Mouse (Mus musculus) mesoderm, embryonic 11.5 days (tissue): ENCODE measurements at regions not wholly inside any gene's neighbourhood (a gene's known extent, or its start where the extent isn't known, plus 50 kb on each side); places are given as distances from the start of the nearest gene placed in this dataset.
"Not testable (repeated sequence)": the region's sequence is repeated elsewhere in the genome, so short reads cannot be mapped to it uniquely, and the experiment has no call there.

Source experiments
- DNase-seq: peaks from one replicate; pipeline ENCODE4 v3.0.0-alpha.2; 2012; ENCODE audit warnings: low read depth, low spot score

DNA sequence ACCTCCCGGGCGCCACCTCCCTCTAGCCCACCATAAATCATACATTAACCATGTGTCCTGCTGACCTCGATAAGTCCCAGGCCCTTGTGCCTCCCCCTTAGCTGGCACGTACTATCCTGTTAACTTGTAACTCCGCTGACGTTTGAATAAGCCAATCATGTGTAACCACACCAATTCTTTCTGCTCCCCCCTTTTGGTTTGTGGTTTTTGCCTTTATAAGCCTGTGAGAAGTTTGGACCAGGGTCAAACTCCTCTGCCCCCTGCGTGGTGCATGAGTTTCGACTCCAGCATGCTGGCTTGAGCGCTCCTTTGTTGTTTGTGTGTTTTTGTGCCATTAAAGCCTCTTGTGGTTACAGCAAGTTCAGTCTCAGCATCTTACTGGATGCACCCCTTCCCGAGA, 138.4 kb upstream of the Samt2 start:
- DNase-seq, result not testable (repeated sequence)

DNA sequence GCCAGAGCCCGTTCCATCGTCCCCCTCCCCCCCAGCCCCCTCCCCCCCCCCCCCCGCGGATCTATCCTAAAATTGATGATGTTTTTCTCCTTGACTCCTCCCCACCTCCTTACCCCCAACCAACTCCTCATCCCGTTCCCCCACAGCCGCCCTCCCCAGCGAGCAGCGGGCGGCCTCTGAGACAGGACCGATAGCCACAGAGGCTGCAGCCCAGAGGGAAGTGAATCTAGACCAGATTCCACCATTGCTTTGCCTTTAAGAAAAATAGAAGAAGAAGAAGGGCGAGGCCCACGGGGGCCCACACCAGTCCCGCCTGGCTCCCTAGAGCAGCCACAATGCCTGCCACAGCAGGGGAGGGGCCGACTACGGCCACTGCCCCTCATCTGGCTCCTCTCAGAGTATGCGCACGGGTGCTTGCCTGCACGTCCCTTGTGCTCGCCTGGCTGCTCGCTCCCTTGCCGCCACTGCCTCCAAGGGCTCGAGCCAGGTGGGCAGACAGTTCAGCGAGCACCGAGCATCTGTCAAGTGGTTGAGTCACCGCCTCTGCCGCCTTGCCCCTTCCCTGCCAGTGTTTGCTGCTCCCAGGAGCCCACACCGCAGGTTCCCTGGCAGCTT, 134.6 kb upstream of the Samt2 start:
- DNase-seq, result peak; percentile 0

DNA sequence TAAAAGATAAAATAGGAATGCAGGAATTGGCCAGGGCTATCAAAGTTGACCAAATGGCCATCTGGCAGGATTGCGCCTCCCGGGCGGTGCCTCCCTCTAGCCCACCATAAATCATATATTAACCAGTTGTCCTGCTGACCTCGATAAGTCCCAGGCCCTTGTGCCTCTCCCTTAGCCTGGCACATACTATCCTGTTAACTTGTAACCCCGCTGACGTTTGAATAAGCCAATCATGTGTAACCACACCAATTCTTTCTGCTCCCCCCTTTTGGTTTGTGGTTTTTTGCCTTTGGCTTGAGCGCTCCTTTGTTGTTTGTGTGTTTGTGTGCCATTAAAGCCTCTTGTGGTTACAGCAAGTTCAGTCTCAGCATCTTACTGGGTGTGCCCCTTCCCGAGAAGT, 133.4 kb upstream of the Samt2 start:
- DNase-seq, result peak; percentile 0

DNA sequence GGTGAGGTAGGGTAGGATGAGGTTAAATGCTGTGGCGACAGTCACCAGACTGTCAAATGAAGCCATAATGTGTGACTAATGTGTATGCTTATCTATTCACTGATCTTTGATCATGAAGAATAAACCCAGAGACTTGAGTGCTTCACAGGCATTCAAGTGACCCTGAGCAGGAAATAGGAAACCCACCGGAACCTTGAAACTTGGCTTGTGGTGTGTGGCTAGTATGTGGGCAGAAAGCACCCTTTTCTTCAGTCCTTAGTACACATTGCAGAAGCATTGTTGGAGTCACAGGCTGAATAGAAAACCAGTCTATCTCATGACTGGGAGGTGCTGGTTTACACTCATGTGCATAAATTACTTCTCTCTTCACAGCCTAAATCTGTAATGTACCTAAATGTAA, 91.4 kb upstream of the Samt2 start:
- not testable (repeated sequence) for DNase-seq
